ENCODE assay signal across 23 mouse cellular contexts in genomic region chr12:41689809-41690208, GRCm38 (mm10).
DNase-seq lines count a peak whose midpoint lies in the region; ATAC-seq and TF ChIP-seq lines count a peak whose summit lies in the region.
"Had no signal": no experiment of that assay in that cellular context is flagged by ENCODE, and none has a peak within 500 bp of the region (broad histone marks: within the 10 kb centered on the region; RNA-seq: fewer than 3 reads in every experiment).

No protein-coding gene starts in this region.

- no peaks in the 10 kb centered on the region for H3K4me1 ChIP-seq in midbrain, embryonic 11.5 days (ENCODE audit: control insufficient read depth, insufficient read depth, low read length)
- no peaks in the 10 kb centered on the region for H3K4me1 ChIP-seq in midbrain, embryonic 13.5 days (replicated peaks)
- no peaks in the 10 kb centered on the region for H3K4me1 ChIP-seq in midbrain, embryonic 12.5 days
- no peaks in the 10 kb centered on the region for H3K4me1 ChIP-seq in midbrain, embryonic 16.5 days (ENCODE audit: control insufficient read depth, insufficient read depth, low read length)
- H3K4me1 ChIP-seq in midbrain, embryonic 14.5 days (ENCODE audit: control insufficient read depth, insufficient read depth, low read length) = no peaks in the 10 kb centered on the region
- H3K4me1 ChIP-seq in midbrain, embryonic 10.5 days = peaks cover 12% of the 10 kb centered on the region
- H3K4me1 ChIP-seq in kidney, embryonic 14.5 days (ENCODE audit: control insufficient read depth, insufficient read depth, low read length) = no peaks in the 10 kb centered on the region

- ATAC-seq in midbrain, embryonic 11.5 days (ENCODE audit: low FRiP score) = peak; percentile 69; the same call in 1 of the 2 replicates
- no peak for ATAC-seq in midbrain, embryonic 13.5 days
- peak; percentile 63 for ATAC-seq in midbrain, embryonic 12.5 days (ENCODE audit: low FRiP score, low read depth)
- no peak for ATAC-seq in midbrain, embryonic 16.5 days
- ATAC-seq in midbrain, embryonic 14.5 days (ENCODE audit: low FRiP score, low TSS enrichment) = no peak
- ATAC-seq in kidney, embryonic 14.5 days (ENCODE audit: low FRiP score, low TSS enrichment) = no peak
- ATAC-seq: activated CD4-positive, CD25-positive, alpha-beta regulatory T cell, adult 4 months; CD4-positive, CD25-positive, alpha-beta regulatory T cell, adult 4 months; Patski had no signal

- H3K27me3 ChIP-seq in midbrain, embryonic 11.5 days (ENCODE audit: control insufficient read depth, insufficient read depth, low read length) = peaks cover 48% of the 10 kb centered on the region
- H3K27me3 ChIP-seq in midbrain, embryonic 13.5 days = peaks cover 63% of the 10 kb centered on the region
- peaks cover 56% of the 10 kb centered on the region for H3K27me3 ChIP-seq in midbrain, embryonic 12.5 days
- peaks cover 15% of the 10 kb centered on the region for H3K27me3 ChIP-seq in midbrain, embryonic 16.5 days (ENCODE audit: control insufficient read depth, insufficient read depth, low read depth, low read length)
- peaks cover 33% of the 10 kb centered on the region for H3K27me3 ChIP-seq in midbrain, embryonic 14.5 days (ENCODE audit: control insufficient read depth, insufficient read depth, low read length)
- peaks cover 76% of the 10 kb centered on the region for H3K27me3 ChIP-seq in midbrain, embryonic 10.5 days (ENCODE audit: low read depth, poor library complexity, severe bottlenecking)
- H3K27me3 ChIP-seq in kidney, embryonic 14.5 days (ENCODE audit: control insufficient read depth, insufficient read depth, low read length) = no peaks in the 10 kb centered on the region
- H3K27me3 ChIP-seq: CH12.LX, Patski had no signal

- H3K9ac ChIP-seq in midbrain, embryonic 11.5 days (ENCODE audit: low read length) = no peak overlapping the region
- no peak overlapping the region for H3K9ac ChIP-seq in midbrain, embryonic 13.5 days (replicated peaks)
- no peak overlapping the region for H3K9ac ChIP-seq in midbrain, embryonic 12.5 days (replicated peaks)
- H3K9ac ChIP-seq in midbrain, embryonic 16.5 days (ENCODE audit: low read depth, low read length) = no peak overlapping the region
- H3K9ac ChIP-seq in midbrain, embryonic 14.5 days (replicated peaks; ENCODE audit: low read length) = no peak overlapping the region
- H3K9ac ChIP-seq in kidney, embryonic 14.5 days (ENCODE audit: low read depth, low read length) = no peak overlapping the region

- 31% methylated on average over 3 of the region's 3 CpGs for WGBS in midbrain, embryonic 11.5 days
- WGBS in midbrain, embryonic 13.5 days = 35% methylated on average over 3 of the region's 3 CpGs
- WGBS in midbrain, embryonic 12.5 days = 38% methylated on average over 3 of the region's 3 CpGs
- WGBS in midbrain, embryonic 16.5 days = 36% methylated on average over 3 of the region's 3 CpGs
- WGBS in midbrain, embryonic 14.5 days = 18% methylated on average over 3 of the region's 3 CpGs
- 50% methylated on average over 3 of the region's 3 CpGs for WGBS in midbrain, embryonic 10.5 days
- WGBS in kidney, embryonic 14.5 days = 92% methylated on average over 3 of the region's 3 CpGs

- no peak overlapping the region for H3K4me2 ChIP-seq in midbrain, embryonic 11.5 days
- no peak overlapping the region for H3K4me2 ChIP-seq in midbrain, embryonic 13.5 days (replicated peaks)
- H3K4me2 ChIP-seq in midbrain, embryonic 12.5 days (replicated peaks) = no peak overlapping the region
- H3K4me2 ChIP-seq in midbrain, embryonic 16.5 days (ENCODE audit: low read length) = no peak overlapping the region
- H3K4me2 ChIP-seq in midbrain, embryonic 14.5 days (ENCODE audit: low read length) = no peak overlapping the region
- H3K4me2 ChIP-seq in kidney, embryonic 14.5 days (replicated peaks; ENCODE audit: low read depth, low read length) = no peak overlapping the region

- no peak for TF ChIP-seq CTCF in brain, embryonic 14.5 days (IDR thresholded peaks at IDR 0.05; ENCODE audit: borderline replicate concordance, extremely low read depth, insufficient read depth, insufficient read length)

- H3K4me3 ChIP-seq in midbrain, embryonic 11.5 days (ENCODE audit: low read depth, low read length) = no peak overlapping the region
- no peak overlapping the region for H3K4me3 ChIP-seq in midbrain, embryonic 13.5 days (replicated peaks)
- H3K4me3 ChIP-seq in midbrain, embryonic 12.5 days = no peak overlapping the region
- no peak overlapping the region for H3K4me3 ChIP-seq in midbrain, embryonic 16.5 days (ENCODE audit: low read depth, low read length)
- H3K4me3 ChIP-seq in midbrain, embryonic 14.5 days (replicated peaks; ENCODE audit: low read depth, low read length) = no peak overlapping the region
- H3K4me3 ChIP-seq in midbrain, embryonic 10.5 days = no peak overlapping the region
- no peak overlapping the region for H3K4me3 ChIP-seq in kidney, embryonic 14.5 days (ENCODE audit: low read length)

- H3K9me3 ChIP-seq in midbrain, embryonic 11.5 days (ENCODE audit: control insufficient read depth, low read length) = no peaks in the 10 kb centered on the region
- no peaks in the 10 kb centered on the region for H3K9me3 ChIP-seq in midbrain, embryonic 13.5 days
- no peaks in the 10 kb centered on the region for H3K9me3 ChIP-seq in midbrain, embryonic 12.5 days
- no peaks in the 10 kb centered on the region for H3K9me3 ChIP-seq in midbrain, embryonic 16.5 days (replicated peaks; ENCODE audit: control insufficient read depth, low read length, poor library complexity, severe bottlenecking)
- H3K9me3 ChIP-seq in midbrain, embryonic 14.5 days (ENCODE audit: control insufficient read depth, low read length) = no peaks in the 10 kb centered on the region
- no peaks in the 10 kb centered on the region for H3K9me3 ChIP-seq in midbrain, embryonic 10.5 days (replicated peaks)
- H3K9me3 ChIP-seq in kidney, embryonic 14.5 days (ENCODE audit: control insufficient read depth, low read length) = no peaks in the 10 kb centered on the region
- H3K9me3 ChIP-seq: G1E had no signal

- H3K36me3 ChIP-seq in midbrain, embryonic 11.5 days (ENCODE audit: control insufficient read depth, insufficient read depth, low read length) = no peaks in the 10 kb centered on the region
- H3K36me3 ChIP-seq in midbrain, embryonic 13.5 days = no peaks in the 10 kb centered on the region
- H3K36me3 ChIP-seq in midbrain, embryonic 12.5 days = no peaks in the 10 kb centered on the region
- no peaks in the 10 kb centered on the region for H3K36me3 ChIP-seq in midbrain, embryonic 16.5 days (ENCODE audit: control insufficient read depth, insufficient read depth, low read length)
- no peaks in the 10 kb centered on the region for H3K36me3 ChIP-seq in midbrain, embryonic 14.5 days (ENCODE audit: control insufficient read depth, insufficient read depth, low read length)
- no peaks in the 10 kb centered on the region for H3K36me3 ChIP-seq in midbrain, embryonic 10.5 days
- H3K36me3 ChIP-seq in kidney, embryonic 14.5 days (ENCODE audit: control insufficient read depth, insufficient read depth, low read length) = no peaks in the 10 kb centered on the region
- H3K36me3 ChIP-seq: G1E had no signal

- no peak for TF ChIP-seq POLR2A in brain, embryonic 14.5 days (IDR thresholded peaks at IDR 0.05; ENCODE audit: borderline replicate concordance, extremely low read depth, insufficient read depth, insufficient read length, poor library complexity, severe bottlenecking)

- no peak for DNase-seq in midbrain, embryonic 11.5 days (ENCODE audit: low spot score, missing footprints)
- peak; percentile 26 for DNase-seq in midbrain, embryonic 14.5 days
- no peak for DNase-seq in midbrain, embryonic 10.5 days (ENCODE audit: low spot score)
- peak; percentile 31 for DNase-seq in brain, embryonic 14.5 days (ENCODE audit: low read depth)
- DNase-seq: adrenal gland, adult 2 months; adrenal gland, adult 8-10 months; adrenal gland, postnatal 10 days; adrenal gland, postnatal 14 days; adrenal gland, postnatal 25 days; adrenal gland, postnatal 36 days; B cell, adult 2 months; cerebellum, adult 11 months; cerebellum, adult 11-12 months; cerebellum, adult 18-20 months had no signal

- H3K27ac ChIP-seq in midbrain, embryonic 11.5 days (ENCODE audit: low read depth, low read length) = no peak overlapping the region
- H3K27ac ChIP-seq in midbrain, embryonic 13.5 days = no peak overlapping the region
- H3K27ac ChIP-seq in midbrain, embryonic 12.5 days (replicated peaks) = no peak overlapping the region
- no peak overlapping the region for H3K27ac ChIP-seq in midbrain, embryonic 16.5 days (ENCODE audit: low read length)
- no peak overlapping the region for H3K27ac ChIP-seq in midbrain, embryonic 14.5 days (replicated peaks; ENCODE audit: low read depth, low read length)
- no peak overlapping the region for H3K27ac ChIP-seq in midbrain, embryonic 10.5 days (replicated peaks)
- no peak overlapping the region for H3K27ac ChIP-seq in kidney, embryonic 14.5 days (ENCODE audit: low read depth, low read length)

Comparison
In these comparisons a context has a peak if more than half of its experiments do, and no peak if none do; other contexts are left out.
1. ATAC-seq: peak in midbrain, embryonic 11.5 days (single experiment) and midbrain, embryonic 12.5 days (single experiment); none in midbrain, embryonic 13.5 days (single experiment), midbrain, embryonic 16.5 days (single experiment), midbrain, embryonic 14.5 days (single experiment) and kidney, embryonic 14.5 days (single experiment).
2. DNase-seq: peak in midbrain, embryonic 14.5 days (single experiment) and brain, embryonic 14.5 days (single experiment); none in midbrain, embryonic 11.5 days (single experiment) and midbrain, embryonic 10.5 days (single experiment).